Mouse (Mus musculus): ENCODE measurements at regions not wholly inside any gene's neighbourhood (a gene's known extent, or its start where the extent isn't known, plus 50 kb on each side); places are given as distances from the start of the nearest gene placed in this dataset.

- no peak for TF ChIP-seq CTCF (IDR thresholded peaks at IDR 0.05; ENCODE audit: low read depth)
- TF ChIP-seq EP300 (IDR thresholded peaks at IDR 0.05; ENCODE audit: low read depth), result no peak
Observed at GRCm38 (mm10) chr3:54604705-54605379, 87.8 kb upstream of the Supt20 start.
